Mouse (Mus musculus) thymus, adult 2 months (tissue): Measurements from ENCODE around the gene Aff3. TPM values are rescaled to one million over a fixed set of nuclear protein-coding genes. Genes with fewer than 3 reads are reported as not detected.

Source experiments
- DNase-seq: peaks from one replicate; pipeline ENCODE4 v3.0.0; 2021
- H3K27ac ChIP-seq: fragments of 200-500 bp; 2 replicates; pipeline ENCODE4 v1.5.1; 2012; ENCODE audit warnings: low read length, control low read depth; ENCODE audit not compliant: control insufficient read depth, insufficient read depth
- H3K27me3 ChIP-seq: fragments of 200-500 bp; 2 replicates; pipeline ENCODE4 v1.6.1; 2012; ENCODE audit warnings: mild to moderate bottlenecking, low read length, moderate library complexity, mixed read lengths; ENCODE audit not compliant: control insufficient read depth, insufficient read depth
- H3K36me3 ChIP-seq: fragments of 200-500 bp; 2 replicates; pipeline ENCODE4 v1.6.1; 2012; ENCODE audit warnings: mild to moderate bottlenecking, low read length, moderate library complexity; ENCODE audit not compliant: control insufficient read depth, insufficient read depth
- H3K4me1 ChIP-seq: fragments of 200-500 bp; replicated peaks from 2 replicates; pipeline ENCODE4 v1.6.1; 2012; ENCODE audit warnings: low read length; ENCODE audit not compliant: control insufficient read depth, insufficient read depth
- H3K4me3 ChIP-seq: fragments of 200-500 bp; 2 replicates; pipeline ENCODE4 v1.5.1; 2012; ENCODE audit warnings: mild to moderate bottlenecking, low read length, control low read depth, moderate library complexity; ENCODE audit not compliant: control insufficient read depth, insufficient read depth
- CTCF ChIP-seq: fragments of 200-500 bp; IDR thresholded peaks from 2 replicates; pipeline ENCODE4 v1.5.1; 2012; ENCODE audit warnings: mild to moderate bottlenecking, control low read depth, low read length, moderate library complexity, borderline replicate concordance; ENCODE audit not compliant: control insufficient read depth, poor library complexity, insufficient read depth; ENCODE audit errors: extremely low read depth
- POLR2A ChIP-seq: fragments of 200-500 bp; IDR thresholded peaks from 2 replicates; pipeline ENCODE4 v1.6.1; 2012; ENCODE audit warnings: mild to moderate bottlenecking, low read length, control low read depth, moderate library complexity; ENCODE audit not compliant: control insufficient read depth, poor library complexity, insufficient read depth; ENCODE audit errors: extremely low read depth
- WGBS: fragments of 180-500 bp; shearing (Covaris S2); methylation state at CpG from one replicate; pipeline ENCODE4 v1.1.7; 2018; 5-methylcytosine and 5-hydroxymethylcytosine counted together
- polyA plus RNA-seq: library from polyadenylated mRNA; depleted of rRNA; stranded (reverse); fragments of >200 nt; gene quantifications from 2 replicates; pipeline ENCODE4 v1.2.3, GENCODE M21; 2012

Aff3 gene
- polyA plus RNA-seq, 1 experiment: 39.6 TPM

DNA sequence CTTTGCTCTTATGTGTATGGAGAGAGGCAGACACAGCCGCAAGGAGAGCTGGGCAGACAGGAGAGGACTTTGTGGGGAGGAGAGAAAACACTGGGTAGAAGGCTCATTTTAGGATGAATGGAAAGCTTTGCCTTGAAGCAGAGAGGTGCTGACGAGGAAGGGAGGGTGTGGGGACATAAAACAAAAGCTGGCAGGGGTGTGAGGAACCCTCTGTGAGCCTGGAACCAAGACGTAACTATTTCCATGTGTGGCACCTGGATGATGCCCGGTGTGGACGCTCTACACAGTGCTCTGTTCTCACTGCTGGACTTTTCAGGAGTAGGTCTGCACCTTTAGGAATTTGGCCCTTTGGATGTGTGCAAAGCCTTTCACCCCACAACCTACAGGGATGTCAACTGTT lies 447.7 kb downstream of the Aff3 start:
- no peak for TF ChIP-seq CTCF
- TF ChIP-seq POLR2A: no peak
- WGBS: 97% methylated on average over 5 of the region's 5 CpGs
- Histone ChIP-seq H3K4me1 (no peaks in the 10 kb centered on the region), H3K27me3 (no peaks in the 10 kb centered on the region), H3K4me3 (no peak overlapping the region), H3K27ac (no peak overlapping the region), H3K36me3 (0 out of 2 replicates have a peak, but pooled peaks cover 6% of the 10 kb centered on the region)
- no peak for DNase-seq

DNA sequence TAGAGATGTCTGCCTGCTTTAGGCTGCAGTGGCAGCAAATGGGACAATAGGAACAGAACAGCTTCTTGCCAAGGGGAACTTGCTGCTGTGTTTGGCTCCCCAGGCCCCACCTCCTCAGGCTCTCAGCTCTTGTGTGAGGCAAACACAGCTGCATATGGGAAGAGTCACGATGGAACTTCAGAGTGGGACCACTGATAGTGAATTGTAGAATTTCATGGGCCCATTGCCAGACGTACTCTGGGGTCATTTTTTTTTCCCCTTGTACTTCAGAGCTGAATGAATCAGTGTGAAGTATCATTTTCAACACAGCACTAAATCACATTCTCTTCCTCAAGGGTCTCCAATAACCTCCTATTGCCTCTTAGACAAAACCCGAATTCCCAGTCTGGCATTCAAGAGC lies 451.4 kb downstream of the Aff3 start:
- 93% methylated on average over 3 of the region's 3 CpGs for WGBS
- DNase-seq: no peak
- Histone ChIP-seq H3K36me3 (peaks cover 28% of the 10 kb centered on the region; the same call in 1 of the 2 replicates), H3K4me1 (no peaks in the 10 kb centered on the region), H3K27me3 (no peaks in the 10 kb centered on the region), H3K27ac (no peak overlapping the region), H3K4me3 (no peak overlapping the region)
- TF ChIP-seq POLR2A (no peak), CTCF (no peak)

DNA sequence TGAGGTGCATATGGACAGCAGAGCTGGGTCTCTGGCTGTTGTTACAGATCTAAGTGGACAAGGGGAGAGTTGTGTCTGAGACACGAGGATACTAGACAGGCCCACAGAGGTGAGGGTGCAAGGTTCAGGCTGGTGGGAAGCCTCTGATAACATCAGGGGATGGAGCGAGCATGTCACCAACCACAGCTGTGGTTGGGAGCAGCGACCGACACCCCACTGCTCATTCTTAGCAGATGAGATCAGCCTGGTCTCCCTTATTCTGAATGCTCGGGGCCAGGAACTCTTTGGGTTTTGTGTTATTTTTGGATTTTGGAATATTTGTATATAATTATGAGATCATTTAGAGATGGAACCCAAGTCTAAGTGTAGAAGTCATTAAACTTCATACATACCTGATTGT lies 452.4 kb downstream of the Aff3 start:
- no peak overlapping the region for H3K27ac ChIP-seq
- DNase-seq: no peak
- no peaks in the 10 kb centered on the region for H3K27me3 ChIP-seq
- H3K4me3 ChIP-seq: no peak overlapping the region
- WGBS: 74% methylated on average over 5 of the region's 5 CpGs
- TF ChIP-seq POLR2A: no peak
- H3K36me3 ChIP-seq: peaks cover 36% of the 10 kb centered on the region
- no peaks in the 10 kb centered on the region for H3K4me1 ChIP-seq

GRCm38 (mm10) chr1:38202475-38203183 lies 462.1 kb downstream of the Aff3 start:
- H3K27ac ChIP-seq: no peak overlapping the region; the same call in 1 of the 2 replicates
- no peak overlapping the region for H3K4me3 ChIP-seq
- WGBS: 92% methylated on average over 10 of the region's 10 CpGs
- TF ChIP-seq CTCF: no peak
- DNase-seq: peak; percentile 10
- no peaks in the 10 kb centered on the region for H3K4me1 ChIP-seq
- H3K27me3 ChIP-seq: no peaks in the 10 kb centered on the region
- H3K36me3 ChIP-seq: peaks cover 62% of the 10 kb centered on the region

- no peak for DNase-seq
- 98% methylated on average over 3 of the region's 3 CpGs for WGBS
- peaks cover 59% of the 10 kb centered on the region for H3K36me3 ChIP-seq
- TF ChIP-seq POLR2A: no peak
- no peak for TF ChIP-seq CTCF
- H3K4me1 ChIP-seq: no peaks in the 10 kb centered on the region
- no peak overlapping the region for H3K4me3 ChIP-seq
- H3K27ac ChIP-seq: no peak overlapping the region
- H3K27me3 ChIP-seq: no peaks in the 10 kb centered on the region
Observed at GRCm38 (mm10) chr1:38201796-38202195, 463.0 kb downstream of the Aff3 start.

DNA sequence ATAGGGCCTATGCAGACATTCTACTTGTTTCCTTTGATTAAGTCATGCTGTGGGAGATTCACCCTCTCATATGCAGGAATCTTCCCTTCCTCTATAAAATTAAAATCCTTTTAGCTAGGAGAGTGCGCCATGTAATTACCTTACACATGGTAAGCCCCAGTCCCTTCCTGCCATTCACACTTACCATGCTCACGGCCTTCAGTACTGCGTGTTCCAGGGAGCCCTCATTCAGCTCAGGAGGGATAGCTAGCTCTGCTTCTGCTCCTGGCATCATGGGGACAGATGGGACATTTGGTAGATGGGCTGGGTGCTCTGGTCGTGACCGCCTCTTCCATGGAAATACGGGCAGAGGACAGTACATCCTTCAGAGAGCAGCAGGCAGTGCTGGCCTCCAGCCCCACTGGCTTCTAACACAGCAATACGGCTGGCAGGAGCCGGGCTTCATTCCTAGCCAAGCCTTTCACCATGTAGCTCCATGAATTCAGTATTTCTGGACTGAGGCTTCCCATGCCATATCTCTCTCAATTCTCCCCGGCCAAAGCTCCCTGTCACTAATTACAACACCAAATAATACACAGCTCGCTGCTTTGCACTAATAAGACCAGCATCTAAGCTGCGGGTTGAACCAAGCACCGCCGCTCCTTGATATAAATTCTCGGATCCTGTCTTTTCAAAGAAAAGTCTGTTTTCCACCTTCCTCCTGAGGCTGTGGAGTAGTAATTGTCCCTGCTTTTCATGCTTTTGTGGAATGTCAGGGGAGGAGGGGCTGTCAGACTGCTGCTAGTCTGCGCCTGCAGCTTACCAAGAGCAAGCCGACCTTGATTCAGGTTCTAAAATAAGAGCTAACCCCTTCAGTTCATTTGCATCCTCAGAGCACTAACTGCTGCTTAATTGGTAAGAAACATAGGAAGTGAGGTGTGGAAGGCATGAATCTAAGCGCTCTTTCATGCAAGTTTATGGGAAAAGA lies 464.8 kb downstream of the Aff3 start:
- Histone ChIP-seq H3K4me3 (no peak overlapping the region), H3K4me1 (no peaks in the 10 kb centered on the region), H3K36me3 (peaks cover 46% of the 10 kb centered on the region), H3K27me3 (no peaks in the 10 kb centered on the region), H3K27ac (no peak overlapping the region)
- no peak for DNase-seq
- WGBS: 96% methylated on average over 17 of the region's 17 CpGs
- no peak for TF ChIP-seq CTCF
- TF ChIP-seq POLR2A: no peak
